Mouse (Mus musculus): Measurements from ENCODE around the gene Mdc1. TPM values are rescaled to one million over a fixed set of nuclear protein-coding genes. Genes with fewer than 3 reads are reported as not detected.

The Mdc1 gene
- total RNA-seq, 1 experiment from 2014 or later = 39.0 TPM

GRCm38 (mm10) chr17:35870884-35871696, 29.8 kb downstream of the Mdc1 start:
- no peak for ATAC-seq (replicated peaks; ENCODE audit: low read depth, poor library complexity, severe bottlenecking)

- peak; percentile 54 for ATAC-seq (replicated peaks; ENCODE audit: low read depth, poor library complexity, severe bottlenecking)
Observed at GRCm38 (mm10) chr17:35873774-35874519, 32.6 kb downstream of the Mdc1 start.

DNA sequence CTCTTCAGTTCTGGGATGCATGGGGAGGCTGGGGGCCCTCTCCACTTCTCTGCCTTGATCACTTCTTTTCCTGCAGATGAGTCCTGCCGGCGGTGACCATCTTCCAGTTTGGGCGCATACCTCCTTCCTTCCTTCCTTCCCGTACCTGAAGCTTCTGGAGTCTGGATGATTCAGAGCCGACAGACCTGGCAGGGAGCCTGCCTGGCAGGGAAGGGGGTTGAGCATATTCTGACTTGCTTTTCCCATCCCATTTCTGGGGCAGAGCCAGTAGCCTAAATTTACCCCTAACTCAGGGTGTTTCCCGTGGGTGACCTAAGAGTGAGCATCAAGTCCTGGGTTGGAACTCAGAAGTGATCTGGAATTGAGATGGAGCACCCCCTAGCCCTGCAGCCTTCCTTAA, 33.4 kb downstream of the Mdc1 start:
- ATAC-seq (replicated peaks; ENCODE audit: low read depth, poor library complexity, severe bottlenecking) = no peak

GRCm38 (mm10) chr17:35879245-35880057, 38.1 kb downstream of the Mdc1 start, which contains the start of gene Dhx16:
Gene Dhx16, plus strand, starts transcription at chr17:35879819.
- peak; percentile 97 for ATAC-seq (replicated peaks; ENCODE audit: low read depth, poor library complexity, severe bottlenecking)

DNA sequence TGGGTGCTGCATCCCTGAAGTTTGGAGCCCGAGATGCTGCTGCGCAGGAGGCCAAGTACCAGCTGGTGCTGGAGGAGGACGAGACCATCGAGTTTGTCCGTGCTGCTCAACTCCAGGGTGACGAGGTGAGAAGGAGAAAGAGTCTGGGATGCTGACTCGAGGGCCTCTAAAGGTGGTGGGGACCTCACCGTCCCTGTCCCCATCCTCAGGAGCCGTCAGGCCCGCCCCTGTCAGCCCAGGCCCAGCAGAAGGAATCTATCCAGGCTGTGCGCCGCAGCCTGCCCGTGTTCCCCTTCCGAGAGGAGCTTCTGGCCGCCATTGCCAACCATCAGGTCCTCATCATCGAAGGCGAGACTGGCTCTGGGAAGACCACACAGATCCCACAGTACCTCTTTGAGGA, 41.6 kb downstream of the Mdc1 start:
- ATAC-seq (replicated peaks; ENCODE audit: low read depth, poor library complexity, severe bottlenecking) = no peak

DNA sequence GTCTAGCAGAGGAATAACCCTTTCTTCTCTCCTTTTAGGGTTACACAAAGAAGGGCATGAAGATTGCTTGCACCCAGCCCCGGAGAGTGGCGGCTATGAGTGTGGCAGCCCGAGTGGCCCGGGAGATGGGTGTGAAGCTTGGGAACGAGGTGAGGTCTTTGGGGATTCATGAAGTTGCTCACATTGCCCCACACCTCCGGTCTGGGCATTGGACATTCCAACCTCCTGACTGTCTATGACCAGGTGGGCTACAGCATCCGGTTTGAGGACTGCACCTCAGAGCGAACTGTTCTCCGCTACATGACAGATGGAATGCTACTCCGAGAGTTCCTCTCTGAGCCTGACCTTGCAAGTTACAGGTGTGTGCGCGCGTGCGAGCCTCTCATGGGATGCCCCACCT, 42.5 kb downstream of the Mdc1 start:
- no peak for ATAC-seq (replicated peaks; ENCODE audit: low read depth, poor library complexity, severe bottlenecking)

DNA sequence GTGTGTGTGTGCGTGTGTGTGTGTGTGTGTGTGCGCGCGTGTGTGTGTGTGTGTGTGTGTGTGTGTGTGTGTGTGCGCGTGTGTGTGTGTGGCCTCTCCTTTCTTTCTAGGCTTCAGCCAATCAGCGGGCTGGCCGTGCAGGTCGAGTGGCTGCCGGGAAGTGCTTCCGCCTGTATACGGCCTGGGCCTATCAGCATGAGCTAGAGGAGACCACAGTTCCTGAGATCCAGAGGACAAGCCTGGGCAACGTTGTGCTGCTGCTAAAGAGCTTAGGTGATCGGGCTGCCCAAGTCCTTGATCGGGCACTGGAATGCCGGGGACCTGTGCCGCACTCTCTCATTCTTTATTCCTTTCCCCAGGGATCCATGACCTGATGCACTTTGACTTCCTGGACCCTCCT, 46.4 kb downstream of the Mdc1 start:
- ATAC-seq (replicated peaks; ENCODE audit: low read depth, poor library complexity, severe bottlenecking) = no peak

DNA sequence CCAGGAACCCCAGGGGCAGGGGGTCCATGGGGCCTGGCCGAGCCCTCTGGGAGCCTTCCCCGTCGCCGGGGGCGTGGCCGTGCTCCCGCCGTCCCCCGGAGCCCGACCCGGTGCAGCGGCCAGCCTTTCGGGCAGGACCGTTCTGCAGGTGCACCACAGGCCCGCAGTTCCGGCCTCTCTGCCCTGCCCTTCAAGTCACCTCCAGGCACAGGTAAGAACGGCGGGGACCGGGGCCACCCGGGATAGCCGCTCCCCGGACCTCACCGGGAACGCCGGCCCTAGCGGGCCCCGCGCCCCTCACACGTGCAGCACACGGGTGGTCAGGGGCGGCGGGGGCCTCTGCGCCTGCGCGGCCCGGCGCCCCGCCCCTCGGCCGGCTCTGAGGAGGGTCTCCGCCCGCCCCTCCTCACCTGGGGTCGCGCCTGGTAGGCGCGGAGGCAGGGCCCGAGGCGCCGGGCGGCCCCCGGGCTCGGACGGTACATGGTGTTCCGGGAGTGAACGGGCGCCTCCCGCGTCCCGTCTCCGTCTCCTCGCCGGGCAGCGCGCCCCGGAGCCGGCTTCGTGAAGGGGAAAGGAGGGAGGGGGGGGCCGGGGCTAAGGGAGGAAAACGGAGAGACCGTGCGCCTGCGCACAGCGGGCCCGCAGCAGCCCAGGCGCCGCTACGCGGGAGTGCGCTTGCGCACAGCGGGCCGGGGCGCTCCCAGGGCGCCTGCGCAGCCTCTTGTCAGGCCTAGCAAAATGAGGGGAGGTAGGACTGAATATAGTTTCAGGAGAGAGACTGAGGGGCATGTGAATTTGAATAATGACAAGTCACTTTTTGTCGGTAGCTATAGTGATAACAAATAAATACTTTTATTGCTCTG, 55.7 kb downstream of the Mdc1 start, which contains the start of gene 2310061I04Rik:
TSS of gene 2310061I04Rik (minus strand) at position 651 of the 863 bp plus-strand sequence.
- ATAC-seq (replicated peaks; ENCODE audit: low read depth, poor library complexity, severe bottlenecking) = peak; percentile 59

- ATAC-seq (replicated peaks; ENCODE audit: low read depth, poor library complexity, severe bottlenecking) = 0 out of 2 replicates have a peak, but pooled peaks have one; percentile 1
Observed at GRCm38 (mm10) chr17:35897644-35898573, 56.6 kb downstream of the Mdc1 start.

- peak; percentile 16 for ATAC-seq (replicated peaks; ENCODE audit: low read depth, poor library complexity, severe bottlenecking)
Observed at GRCm38 (mm10) chr17:35900636-35901035, 59.3 kb downstream of the Mdc1 start.

GRCm38 (mm10) chr17:35903343-35903991, 62.2 kb downstream of the Mdc1 start:
- ATAC-seq (replicated peaks; ENCODE audit: low read depth, poor library complexity, severe bottlenecking) = peak; percentile 40

DNA sequence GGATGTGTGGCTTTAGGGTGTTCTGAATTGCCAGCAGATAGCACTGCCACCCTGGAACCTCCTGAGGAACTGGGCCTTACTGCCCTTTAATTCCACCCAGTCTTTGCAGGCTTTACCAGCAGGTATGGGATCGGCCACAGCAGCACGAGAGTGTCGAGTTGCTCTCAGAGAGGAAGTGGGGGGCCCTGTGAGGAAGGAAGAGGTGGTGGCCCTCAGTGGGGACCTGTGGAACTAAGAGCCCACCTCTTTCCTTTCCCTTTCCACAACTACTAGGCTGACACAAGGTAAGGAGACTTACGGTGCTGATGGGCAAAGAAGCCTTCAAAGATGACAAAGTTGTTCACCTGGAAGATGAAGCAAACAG, 62.7 kb downstream of the Mdc1 start:
- no peak; the same call in 1 of the 2 replicates for ATAC-seq (replicated peaks; ENCODE audit: low read depth, poor library complexity, severe bottlenecking)

DNA sequence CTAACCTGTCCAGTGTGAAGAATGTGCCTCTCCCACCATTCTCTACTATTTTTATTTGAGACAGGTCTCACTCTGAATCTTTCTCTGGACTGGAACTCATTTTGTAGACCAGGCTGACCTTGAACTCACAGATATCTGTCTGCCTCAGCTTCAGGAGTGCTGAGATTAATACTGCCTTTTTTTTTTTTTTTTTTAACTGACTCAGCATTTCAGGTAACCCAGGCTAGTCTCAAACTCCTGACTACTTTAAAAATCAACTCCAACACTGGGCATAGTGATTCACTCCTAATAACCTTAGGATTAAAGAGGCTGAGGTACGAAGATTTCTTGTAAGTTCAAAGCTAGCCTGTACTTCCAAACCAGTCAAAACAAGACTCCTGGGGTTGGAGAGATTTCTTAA, 64.3 kb downstream of the Mdc1 start:
- ATAC-seq (replicated peaks; ENCODE audit: low read depth, poor library complexity, severe bottlenecking) = no peak

DNA sequence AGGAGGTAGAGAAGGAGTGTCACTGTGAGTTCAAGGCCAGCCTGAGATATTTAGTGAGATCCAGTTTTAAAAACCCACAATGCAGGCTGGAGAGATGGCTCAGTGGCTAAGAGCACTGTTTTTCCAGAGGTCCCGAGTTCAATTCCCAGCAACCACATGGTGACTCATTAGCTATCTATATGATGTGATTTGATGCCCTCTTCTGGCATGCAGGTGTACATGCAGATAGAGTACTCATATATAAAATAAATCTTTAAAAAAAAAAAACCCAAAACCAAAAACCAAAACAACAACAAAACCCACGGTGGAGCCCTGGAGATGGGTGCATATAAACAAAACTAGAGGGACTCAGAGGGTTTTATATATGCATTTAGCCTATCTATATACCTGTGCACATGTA, 66.3 kb downstream of the Mdc1 start:
- no peak for ATAC-seq (replicated peaks; ENCODE audit: low read depth, poor library complexity, severe bottlenecking)
